Mouse (Mus musculus) retina, embryonic 14.5 days (tissue): ENCODE measurements around the gene Rfk.

Source experiments
- DNase-seq: peaks from one replicate; pipeline ENCODE4 v3.0.0-alpha.2; 2015; ENCODE audit warnings: low spot score

Gene Rfk

GRCm38 (mm10) chr19:17393841-17394591 lies at the start of gene Rfk:
Gene Rfk, plus strand, starts transcription at chr19:17394043.
- peak; percentile 94 for DNase-seq

GRCm38 (mm10) chr19:17344881-17345280 lies 49.0 kb upstream of the Rfk start:
- no peak for DNase-seq

- no peak for DNase-seq
Measured at GRCm38 (mm10) chr19:17346716-17347474, 46.9 kb upstream of the Rfk start.

- DNase-seq = no peak
Measured at GRCm38 (mm10) chr19:17347852-17348251, 46.0 kb upstream of the Rfk start.

- no peak for DNase-seq
Measured at GRCm38 (mm10) chr19:17353727-17354126, 40.1 kb upstream of the Rfk start.

- no peak for DNase-seq
Measured at GRCm38 (mm10) chr19:17354362-17354761, 39.5 kb upstream of the Rfk start.

- DNase-seq = no peak
Measured at GRCm38 (mm10) chr19:17354797-17355196, 39.0 kb upstream of the Rfk start.

GRCm38 (mm10) chr19:17355361-17355760 lies 38.5 kb upstream of the Rfk start:
- no peak for DNase-seq

GRCm38 (mm10) chr19:17355950-17356867 lies 37.6 kb upstream of the Rfk start:
- DNase-seq = peak; percentile 64

GRCm38 (mm10) chr19:17356932-17357331 lies 36.9 kb upstream of the Rfk start:
- DNase-seq = no peak

- no peak for DNase-seq
Measured at GRCm38 (mm10) chr19:17357391-17357790, 36.5 kb upstream of the Rfk start.

- DNase-seq = no peak
Measured at GRCm38 (mm10) chr19:17359315-17359890, 34.4 kb upstream of the Rfk start.

- DNase-seq = no peak
Measured at GRCm38 (mm10) chr19:17361181-17361580, 32.7 kb upstream of the Rfk start.

- DNase-seq = no peak
Measured at GRCm38 (mm10) chr19:17364741-17365140, 29.1 kb upstream of the Rfk start.

GRCm38 (mm10) chr19:17366364-17367090 lies 27.3 kb upstream of the Rfk start:
- no peak for DNase-seq

GRCm38 (mm10) chr19:17368557-17368956 lies 25.3 kb upstream of the Rfk start:
- no peak for DNase-seq

- DNase-seq = no peak
Measured at GRCm38 (mm10) chr19:17369581-17369980, 24.3 kb upstream of the Rfk start.

GRCm38 (mm10) chr19:17372701-17373100 lies 21.1 kb upstream of the Rfk start, which contains the start of gene Gcnt1:
Gene Gcnt1, minus strand, starts transcription at chr19:17372844.
- no peak for DNase-seq

GRCm38 (mm10) chr19:17378845-17379244 lies 15.0 kb upstream of the Rfk start:
- no peak for DNase-seq

- no peak for DNase-seq
Measured at GRCm38 (mm10) chr19:17380549-17380948, 13.3 kb upstream of the Rfk start.

GRCm38 (mm10) chr19:17382807-17383397 lies 10.9 kb upstream of the Rfk start:
- no peak for DNase-seq
